Mouse (Mus musculus): ENCODE results near the gene Ccdc167. TPM values are rescaled to one million over a fixed set of nuclear protein-coding genes. Genes with fewer than 3 reads are reported as not detected.

Ccdc167 gene
- polyA plus RNA-seq, 1 experiment from 2014 or later, result 15.1 TPM

DNA sequence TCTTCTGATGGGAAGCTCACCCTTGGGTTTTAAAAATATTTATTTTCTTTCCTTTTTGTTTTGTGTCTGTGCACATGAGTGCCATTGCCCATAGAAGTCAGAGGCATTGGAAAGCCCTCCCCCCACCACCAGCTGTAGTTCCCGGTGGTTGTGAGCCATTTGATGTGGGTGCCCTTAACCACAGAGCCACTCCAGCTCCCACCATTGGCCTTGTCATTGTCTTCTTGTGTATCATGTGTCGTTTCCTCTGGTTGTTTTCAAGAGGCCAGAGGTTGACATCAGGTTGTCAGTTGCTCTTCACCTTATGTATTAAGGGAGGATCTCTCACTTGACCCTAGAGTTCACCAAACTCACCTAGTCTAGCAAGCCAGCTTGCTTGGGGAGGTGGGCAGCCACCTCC is 23.3 kb downstream of the Ccdc167 start:
- Histone ChIP-seq H3K27me3 (ENCODE audit: low read depth, poor library complexity, severe bottlenecking) (no peaks in the 10 kb centered on the region), H3K36me3 (peaks cover 99% of the 10 kb centered on the region), H3K4me1 (no peaks in the 10 kb centered on the region), H3K27ac (replicated peaks) (no peak overlapping the region), H3K4me3 (no peak overlapping the region), H3K9me3 (replicated peaks) (peaks cover 3% of the 10 kb centered on the region; the same call in 1 of the 2 replicates)
- 78% methylated on average over 2 of the region's 2 CpGs for WGBS
- DNase-seq (ENCODE audit: low spot score), result no peak

DNA sequence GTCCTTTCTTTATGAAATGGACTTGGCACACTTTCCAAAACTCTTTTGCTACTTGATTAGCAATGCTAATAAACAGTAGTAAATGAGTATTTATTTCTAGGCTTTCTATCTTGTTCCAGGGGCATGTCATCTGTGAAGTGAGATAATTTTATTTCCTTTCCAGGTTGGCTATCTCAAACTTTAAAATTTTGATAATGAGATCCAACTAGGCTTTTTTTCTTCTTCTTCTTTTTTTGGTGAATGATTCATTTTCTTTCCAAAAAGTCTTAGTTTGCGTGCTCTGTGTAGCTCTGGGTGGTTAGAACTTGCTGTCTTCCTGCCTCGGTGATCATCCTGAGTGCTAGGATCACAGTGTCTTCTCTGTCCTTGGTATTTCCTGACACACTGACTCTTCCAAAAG is 24.0 kb downstream of the Ccdc167 start:
- Histone ChIP-seq H3K4me3 (no peak overlapping the region), H3K36me3 (peaks cover 99% of the 10 kb centered on the region), H3K4me1 (no peaks in the 10 kb centered on the region), H3K9me3 (replicated peaks) (peaks cover 3% of the 10 kb centered on the region; the same call in 1 of the 2 replicates), H3K27me3 (ENCODE audit: low read depth, poor library complexity, severe bottlenecking) (no peaks in the 10 kb centered on the region), H3K27ac (replicated peaks) (no peak overlapping the region)
- no peak for DNase-seq (ENCODE audit: low spot score)
- WGBS, result 94% methylated on average over 2 of the region's 2 CpGs

- DNase-seq (ENCODE audit: low spot score), result no peak
- H3K27me3 ChIP-seq (ENCODE audit: low read depth, poor library complexity, severe bottlenecking), result no peaks in the 10 kb centered on the region
- 90% methylated on average over 6 of the region's 6 CpGs for WGBS
- peaks cover 3% of the 10 kb centered on the region; the same call in 1 of the 2 replicates for H3K9me3 ChIP-seq (replicated peaks)
- H3K4me1 ChIP-seq, result no peaks in the 10 kb centered on the region
- peaks cover 99% of the 10 kb centered on the region for H3K36me3 ChIP-seq
- no peak overlapping the region for H3K27ac ChIP-seq (replicated peaks)
- H3K4me3 ChIP-seq, result no peak overlapping the region
These were observed 26.6 kb downstream of the Ccdc167 start for GRCm38 (mm10) chr17:29690257-29690656.

DNA sequence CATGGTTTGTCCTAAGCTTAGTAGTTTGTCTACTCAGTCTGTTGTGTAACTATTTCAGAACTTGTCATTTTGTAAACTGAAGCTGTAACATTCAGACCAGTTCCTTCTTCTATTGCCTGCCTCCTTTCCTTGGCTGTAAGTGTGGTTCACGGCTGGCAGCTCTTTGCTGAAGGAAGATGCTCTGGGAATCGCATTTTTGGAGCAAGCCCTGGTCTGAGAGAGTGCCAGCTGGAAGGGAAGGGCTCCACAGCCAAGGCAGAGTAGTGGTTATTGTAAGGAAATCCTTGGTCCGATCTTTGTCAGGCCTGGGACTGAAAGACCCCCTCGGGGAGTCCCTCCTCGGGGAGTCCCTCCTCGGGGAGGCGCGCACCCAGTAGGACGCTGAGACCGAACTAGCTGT is 28.2 kb downstream of the Ccdc167 start:
- Histone ChIP-seq H3K27ac (replicated peaks) (no peak overlapping the region), H3K36me3 (peaks cover 99% of the 10 kb centered on the region), H3K27me3 (ENCODE audit: low read depth, poor library complexity, severe bottlenecking) (no peaks in the 10 kb centered on the region), H3K9me3 (replicated peaks) (peaks cover 3% of the 10 kb centered on the region; the same call in 1 of the 2 replicates), H3K4me3 (no peak overlapping the region), H3K4me1 (no peaks in the 10 kb centered on the region)
- WGBS, result 96% methylated on average over 10 of the region's 10 CpGs
- no peak for DNase-seq (ENCODE audit: low spot score)

DNA sequence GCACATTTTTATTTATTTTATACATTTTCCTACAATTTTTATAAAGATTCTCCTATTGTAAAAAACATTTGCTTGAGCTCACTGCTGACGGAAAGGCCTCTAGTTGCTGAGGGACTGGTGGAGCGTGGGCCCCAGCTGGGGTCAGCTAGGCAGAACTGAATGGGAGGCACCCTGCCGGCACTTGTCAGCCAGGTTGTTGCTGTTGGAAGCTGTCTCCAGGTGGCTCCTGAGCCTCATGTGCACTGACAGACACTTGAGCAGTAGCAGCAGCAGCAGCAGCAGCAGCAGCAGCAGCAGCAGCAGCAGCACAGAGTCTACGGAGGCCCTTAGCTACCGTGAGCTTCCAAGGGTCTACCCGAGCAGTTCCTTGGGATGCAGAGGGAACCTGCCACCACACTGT is 29.5 kb downstream of the Ccdc167 start:
- Histone ChIP-seq H3K4me1 (no peaks in the 10 kb centered on the region), H3K36me3 (peaks cover 99% of the 10 kb centered on the region), H3K27me3 (ENCODE audit: low read depth, poor library complexity, severe bottlenecking) (no peaks in the 10 kb centered on the region), H3K27ac (replicated peaks) (0 out of 2 replicates have a peak overlapping the region, but pooled peaks have one; percentile 3), H3K4me3 (no peak overlapping the region), H3K9me3 (replicated peaks) (peaks cover 3% of the 10 kb centered on the region; the same call in 1 of the 2 replicates)
- WGBS, result 84% methylated on average over 6 of the region's 6 CpGs
- no peak for DNase-seq (ENCODE audit: low spot score)

- peaks cover 3% of the 10 kb centered on the region; the same call in 1 of the 2 replicates for H3K9me3 ChIP-seq (replicated peaks)
- no peak overlapping the region for H3K4me3 ChIP-seq
- H3K27ac ChIP-seq (replicated peaks), result no peak overlapping the region
- DNase-seq (ENCODE audit: low spot score), result no peak
- peaks cover 100% of the 10 kb centered on the region for H3K36me3 ChIP-seq
- no peaks in the 10 kb centered on the region for H3K4me1 ChIP-seq
- H3K27me3 ChIP-seq (ENCODE audit: low read depth, poor library complexity, severe bottlenecking), result no peaks in the 10 kb centered on the region
- 93% methylated on average over 5 of the region's 5 CpGs for WGBS
These were observed 30.1 kb downstream of the Ccdc167 start for GRCm38 (mm10) chr17:29686771-29687170.

- 95% methylated on average over 4 of the region's 4 CpGs for WGBS
- no peak for DNase-seq (ENCODE audit: low spot score)
- Histone ChIP-seq H3K36me3 (peaks cover 99% of the 10 kb centered on the region), H3K9me3 (replicated peaks) (peaks cover 3% of the 10 kb centered on the region; the same call in 1 of the 2 replicates), H3K4me1 (no peaks in the 10 kb centered on the region), H3K27me3 (ENCODE audit: low read depth, poor library complexity, severe bottlenecking) (no peaks in the 10 kb centered on the region), H3K27ac (replicated peaks) (no peak overlapping the region), H3K4me3 (no peak overlapping the region)
These were observed 32.6 kb downstream of the Ccdc167 start for GRCm38 (mm10) chr17:29684275-29684674.

GRCm38 (mm10) chr17:29683127-29683526 is 33.7 kb downstream of the Ccdc167 start:
- peaks cover 99% of the 10 kb centered on the region for H3K36me3 ChIP-seq
- no peak for DNase-seq (ENCODE audit: low spot score)
- no peaks in the 10 kb centered on the region for H3K4me1 ChIP-seq
- H3K4me3 ChIP-seq, result no peak overlapping the region
- no peaks in the 10 kb centered on the region for H3K9me3 ChIP-seq (replicated peaks)
- no peak overlapping the region for H3K27ac ChIP-seq (replicated peaks)
- 87% methylated on average over 2 of the region's 2 CpGs for whole genome bisulfite sequencing
- H3K27me3 ChIP-seq (ENCODE audit: low read depth, poor library complexity, severe bottlenecking), result no peaks in the 10 kb centered on the region

- WGBS, result 87% methylated on average over 7 of the region's 7 CpGs
- no peak overlapping the region for H3K27ac ChIP-seq (replicated peaks)
- H3K4me1 ChIP-seq, result no peaks in the 10 kb centered on the region
- peaks cover 99% of the 10 kb centered on the region for H3K36me3 ChIP-seq
- no peak overlapping the region for H3K4me3 ChIP-seq
- no peaks in the 10 kb centered on the region for H3K27me3 ChIP-seq (ENCODE audit: low read depth, poor library complexity, severe bottlenecking)
- no peaks in the 10 kb centered on the region for H3K9me3 ChIP-seq (replicated peaks)
- DNase-seq (ENCODE audit: low spot score), result no peak
These were observed 34.6 kb downstream of the Ccdc167 start for GRCm38 (mm10) chr17:29682261-29682660.

DNA sequence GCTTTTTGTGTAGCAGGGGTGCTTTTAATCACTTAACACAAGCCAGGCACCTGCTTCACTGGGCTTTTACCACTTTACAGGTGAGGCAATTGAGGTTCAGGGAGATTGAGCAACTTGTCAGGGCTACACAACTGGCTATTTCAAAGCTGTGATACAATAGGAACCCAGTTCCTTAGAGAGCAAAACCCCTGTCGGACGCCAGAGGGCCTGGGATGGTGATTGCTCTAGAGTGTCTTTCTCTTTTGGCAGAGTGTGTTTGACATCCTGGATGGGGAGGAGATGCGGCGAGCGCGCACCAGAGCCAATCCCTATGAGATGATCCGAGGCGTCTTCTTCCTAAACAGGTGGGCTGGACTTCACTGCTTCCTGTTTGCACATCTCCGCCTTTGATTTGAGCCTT is 35.2 kb downstream of the Ccdc167 start:
- Histone ChIP-seq H3K27ac (replicated peaks) (no peak overlapping the region), H3K9me3 (replicated peaks) (no peaks in the 10 kb centered on the region), H3K4me3 (no peak overlapping the region), H3K27me3 (ENCODE audit: low read depth, poor library complexity, severe bottlenecking) (no peaks in the 10 kb centered on the region), H3K4me1 (no peaks in the 10 kb centered on the region), H3K36me3 (peaks cover 99% of the 10 kb centered on the region)
- DNase-seq (ENCODE audit: low spot score), result no peak
- 94% methylated on average over 9 of the region's 9 CpGs for WGBS

DNA sequence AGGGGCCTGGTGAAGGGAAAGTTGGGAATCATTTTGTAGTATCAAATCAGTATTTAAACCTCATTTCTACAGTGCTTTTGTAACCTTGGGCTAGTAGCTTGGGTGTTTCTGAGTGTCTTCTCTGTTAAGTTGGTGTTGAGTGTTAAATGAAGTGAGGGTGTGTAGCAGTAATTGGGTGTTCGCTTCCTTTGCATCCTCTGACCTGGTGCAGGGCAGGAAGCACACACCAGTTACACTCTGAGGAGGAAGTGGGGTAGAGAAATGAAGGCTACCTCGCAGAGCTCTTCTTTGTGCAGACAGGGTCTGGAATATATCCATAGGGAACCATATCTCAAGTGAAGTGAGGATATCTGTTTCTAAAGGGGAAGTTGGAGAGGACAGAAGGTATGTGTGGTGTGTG is 35.9 kb downstream of the Ccdc167 start:
- H3K4me3 ChIP-seq, result no peak overlapping the region
- H3K27ac ChIP-seq (replicated peaks), result peak overlapping the region; percentile 57; the same call in 1 of the 2 replicates
- H3K36me3 ChIP-seq, result peaks cover 99% of the 10 kb centered on the region
- no peak for DNase-seq (ENCODE audit: low spot score)
- H3K27me3 ChIP-seq (ENCODE audit: low read depth, poor library complexity, severe bottlenecking), result no peaks in the 10 kb centered on the region
- H3K9me3 ChIP-seq (replicated peaks), result no peaks in the 10 kb centered on the region
- WGBS, result 89% methylated on average over 2 of the region's 2 CpGs
- no peaks in the 10 kb centered on the region for H3K4me1 ChIP-seq

DNA sequence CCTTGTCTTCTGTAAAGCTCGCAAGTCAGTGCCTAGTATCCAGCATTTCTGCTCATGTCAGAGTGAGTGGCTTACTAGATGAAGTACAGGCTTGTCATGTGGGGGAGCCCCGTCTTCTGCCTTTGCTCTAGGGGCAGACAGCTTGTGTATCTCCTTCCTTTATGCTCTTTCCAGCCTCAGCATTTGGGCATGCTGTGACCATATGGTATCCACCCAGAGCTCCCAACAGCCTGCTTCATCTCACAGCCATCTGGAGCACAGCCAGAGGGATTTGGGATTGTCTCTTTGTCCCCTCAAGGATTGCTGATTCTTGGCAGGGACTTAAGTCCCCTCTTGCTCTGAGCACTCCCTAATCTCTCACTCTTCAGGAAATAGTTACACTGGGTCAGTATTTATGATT is 36.7 kb downstream of the Ccdc167 start:
- DNase-seq (ENCODE audit: low spot score), result no peak
- H3K9me3 ChIP-seq (replicated peaks), result no peaks in the 10 kb centered on the region
- 80% methylated on average over 2 of the region's 2 CpGs for WGBS
- H3K4me1 ChIP-seq, result no peaks in the 10 kb centered on the region
- H3K36me3 ChIP-seq, result peaks cover 99% of the 10 kb centered on the region
- H3K27ac ChIP-seq (replicated peaks), result peak overlapping the region; percentile 57
- H3K27me3 ChIP-seq (ENCODE audit: low read depth, poor library complexity, severe bottlenecking), result no peaks in the 10 kb centered on the region
- H3K4me3 ChIP-seq, result no peak overlapping the region

DNA sequence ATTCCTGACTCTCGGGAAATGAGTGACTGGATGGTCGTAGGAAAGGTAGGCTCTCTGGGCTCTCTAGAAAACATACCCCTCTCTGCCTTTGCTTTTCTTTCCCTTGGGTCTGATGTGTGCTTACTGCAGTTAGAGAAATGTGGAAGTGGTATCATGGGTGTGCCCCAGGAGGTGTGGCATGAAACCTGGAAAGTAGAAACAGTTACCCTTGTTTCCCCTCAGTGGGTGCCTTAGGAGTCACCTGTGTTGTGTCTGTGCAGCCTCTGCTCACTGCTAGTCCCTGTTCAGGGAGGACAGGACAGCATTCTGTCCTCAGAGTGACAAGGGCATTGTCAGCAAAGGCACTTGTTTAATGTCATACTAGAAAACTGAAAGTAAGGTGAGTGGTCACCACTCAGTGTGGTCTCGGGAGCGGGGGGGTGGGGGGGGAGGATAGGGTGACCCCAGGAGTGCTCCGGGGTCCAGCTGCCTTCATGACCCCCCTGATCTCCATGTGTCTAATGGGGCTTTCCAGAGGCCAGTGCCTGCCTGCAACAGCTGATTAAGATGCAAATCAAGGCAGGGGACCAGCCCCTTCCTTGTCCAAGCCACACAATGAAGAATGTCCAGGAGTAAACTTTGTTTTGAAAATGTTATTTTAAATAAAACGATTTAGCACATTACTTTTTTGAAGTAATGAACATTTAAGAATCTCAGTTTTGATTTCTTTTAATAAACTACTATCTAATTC is 37.6 kb downstream of the Ccdc167 start:
- Histone ChIP-seq H3K27ac (replicated peaks) (no peak overlapping the region; the same call in 1 of the 2 replicates), H3K36me3 (peaks cover 99% of the 10 kb centered on the region)
- 87% methylated on average over 6 of the region's 6 CpGs for WGBS

More for the DNA sequence above, 37.6 kb downstream of the Ccdc167 start:
- DNase-seq (ENCODE audit: low spot score), result no peak
- Histone ChIP-seq H3K4me1 (no peaks in the 10 kb centered on the region), H3K9me3 (replicated peaks) (no peaks in the 10 kb centered on the region), H3K27me3 (ENCODE audit: low read depth, poor library complexity, severe bottlenecking) (no peaks in the 10 kb centered on the region), H3K4me3 (no peak overlapping the region)
